Mouse (Mus musculus): Measurements from ENCODE around the gene Rsad1. TPM values are rescaled to one million over a fixed set of nuclear protein-coding genes. Genes with fewer than 3 reads are reported as not detected.

The Rsad1 gene
- polyA plus RNA-seq (2012; rRNA removed), result 31.0 and 34.1 TPM in 2 replicates

GRCm38 (mm10) chr11:94548888-94549690 is at the start of gene Rsad1:
Gene Rsad1 (minus strand): TSS chr11:94549255.

GRCm38 (mm10) chr11:94564437-94565150 is 15.5 kb upstream of the Rsad1 start, which contains the start of gene Chad:
Gene Chad (plus strand): TSS chr11:94565047.

GRCm38 (mm10) chr11:94521219-94521843 is 27.7 kb downstream of the Rsad1 start, which contains the start of gene Mycbpap:
Gene Mycbpap (minus strand): TSS chr11:94521742.

GRCm38 (mm10) chr11:94499661-94500152 is 49.3 kb downstream of the Rsad1 start, which contains the start of gene Epn3:
Gene Epn3 (minus strand): TSS chr11:94499974.

Other genes starting within 250 kb of the Rsad1 start
- 3.8 and 5.8 TPM in 2 replicates for gene Luc7l3, start 227.3 kb downstream of the Rsad1 start, polyA plus RNA-seq (2012; rRNA removed)
- gene Ankrd40, start 221.3 kb downstream of the Rsad1 start, polyA plus RNA-seq (2012; rRNA removed), result 119 and 133 TPM in 2 replicates
- gene Abcc3, start 156.3 kb downstream of the Rsad1 start, polyA plus RNA-seq (2012; rRNA removed), result 21.6 and 23.3 TPM in 2 replicates
- gene Cacna1g, start 75.1 kb downstream of the Rsad1 start, polyA plus RNA-seq (2012; rRNA removed), result 30.4 and 39.4 TPM in 2 replicates
- gene Spata20, start 63.1 kb downstream of the Rsad1 start, polyA plus RNA-seq (2012; rRNA removed), result 0.06 and 1.0 TPM in 2 replicates
- gene Epn3, start 49.3 kb downstream of the Rsad1 start, polyA plus RNA-seq (2012; rRNA removed), result 18.8 and 20.7 TPM in 2 replicates
- 6.4 and 7.8 TPM in 2 replicates for gene Mycbpap, start 27.5 kb downstream of the Rsad1 start, polyA plus RNA-seq (2012; rRNA removed)
- gene Chad, start 15.8 kb upstream of the Rsad1 start, polyA plus RNA-seq (2012; rRNA removed), result 2.3 and 3.2 TPM in 2 replicates
- 54.3 and 58.9 TPM in 2 replicates for gene Acsf2, start 52.6 kb upstream of the Rsad1 start, polyA plus RNA-seq (2012; rRNA removed)
- gene Lrrc59, start 80.5 kb upstream of the Rsad1 start, polyA plus RNA-seq (2012; rRNA removed), result 91.4 and 100 TPM in 2 replicates
- 30.0 and 39.0 TPM in 2 replicates for gene Mrpl27, start 104.5 kb upstream of the Rsad1 start, polyA plus RNA-seq (2012; rRNA removed)
- 2.6 and 3.4 TPM in 2 replicates for gene Eme1, start 104.7 kb upstream of the Rsad1 start, polyA plus RNA-seq (2012; rRNA removed)
- 68.4 and 78.0 TPM in 2 replicates for gene Xylt2, start 128.3 kb upstream of the Rsad1 start, polyA plus RNA-seq (2012; rRNA removed)
- not detected in 2 replicates for gene Gm11541, start 155.2 kb upstream of the Rsad1 start, polyA plus RNA-seq (2012; rRNA removed)
- gene Cdc34b, start 192.5 kb upstream of the Rsad1 start, polyA plus RNA-seq (2012; rRNA removed), result 2.6 and 2.7 TPM in 2 replicates
- gene Tmem92, start 233.4 kb upstream of the Rsad1 start, polyA plus RNA-seq (2012; rRNA removed), result not detected in 2 replicates

Data from ovary, adult 2 months (tissue).